Mouse (Mus musculus) olfactory bulb, adult 2 months (tissue): ENCODE results near the gene F930015N05Rik. TPM values are rescaled to one million over a fixed set of nuclear protein-coding genes. Genes with fewer than 3 reads are reported as not detected.

Source experiments
- H3K27ac ChIP-seq: fragments of 200-500 bp; 2 replicates; pipeline ENCODE4 v1.5.1; 2012; ENCODE audit warnings: low read depth, low read length; ENCODE audit not compliant: insufficient read depth
- H3K4me1 ChIP-seq: fragments of 200-500 bp; 2 replicates; pipeline ENCODE4 v1.6.1; 2012; ENCODE audit warnings: low read length; ENCODE audit not compliant: control insufficient read depth, insufficient read depth
- H3K4me3 ChIP-seq: fragments of 200-500 bp; 2 replicates; pipeline ENCODE4 v1.5.1; 2012; ENCODE audit warnings: mild to moderate bottlenecking, low read depth, low read length, moderate library complexity; ENCODE audit not compliant: insufficient read depth
- CTCF ChIP-seq: fragments of 200-500 bp; IDR thresholded peaks from 2 replicates; pipeline ENCODE4 v1.5.1; 2012; ENCODE audit warnings: low read depth, mild to moderate bottlenecking, low read length, moderate library complexity; ENCODE audit not compliant: insufficient read depth
- POLR2A ChIP-seq: fragments of 200-500 bp; IDR thresholded peaks from 2 replicates; pipeline ENCODE4 v1.6.1; 2012; ENCODE audit warnings: mild to moderate bottlenecking, low read depth, low read length, moderate library complexity; ENCODE audit not compliant: insufficient read depth
- WGBS: fragments of 180-500 bp; shearing (Covaris S2); methylation state at CpG from one replicate; pipeline ENCODE4 v1.1.7; 2018; 5-methylcytosine and 5-hydroxymethylcytosine counted together
- polyA plus RNA-seq: library from polyadenylated mRNA; stranded (reverse); fragments of >200 nt; gene quantifications from 2 replicates; pipeline ENCODE4 v1.2.4, GENCODE M21; 2012; ENCODE audit warnings: low replicate concordance; ENCODE audit not compliant: missing spikeins, insufficient read depth, insufficient read length

F930015N05Rik gene
- polyA plus RNA-seq, 1 experiment = not detected

GRCm38 (mm10) chr11:64442119-64442518 lies 5.7 kb upstream of the F930015N05Rik start:
- 26% methylated on average over 8 of the region's 8 CpGs for WGBS
- no peak overlapping the region for H3K4me3 ChIP-seq

GRCm38 (mm10) chr11:64438909-64439308 lies 2.5 kb upstream of the F930015N05Rik start:
- no peak overlapping the region for H3K4me3 ChIP-seq
- TF ChIP-seq CTCF = no peak
- TF ChIP-seq POLR2A = no peak
- WGBS = 45% methylated on average over 3 of the region's 3 CpGs
- no peak overlapping the region for H3K27ac ChIP-seq
- peaks cover 20% of the 10 kb centered on the region for H3K4me1 ChIP-seq

More at GRCm38 (mm10) chr11:64442119-64442518, 5.7 kb upstream of the F930015N05Rik start:
- 0 out of 2 replicates have a peak overlapping the region, but pooled peaks have one; percentile 8 for H3K27ac ChIP-seq
- no peaks in the 10 kb centered on the region for H3K4me1 ChIP-seq
- TF ChIP-seq CTCF = no peak
- no peak for TF ChIP-seq POLR2A

GRCm38 (mm10) chr11:64437721-64438120 lies 1.3 kb upstream of the F930015N05Rik start:
- Histone ChIP-seq H3K4me1 (peaks cover 20% of the 10 kb centered on the region), H3K4me3 (no peak overlapping the region), H3K27ac (no peak overlapping the region)
- TF ChIP-seq CTCF = no peak
- TF ChIP-seq POLR2A = no peak
- 90% methylated on average over 3 of the region's 3 CpGs for WGBS

- 0 out of 2 replicates have a peak overlapping the region, but pooled peaks have one; percentile 19 for H3K27ac ChIP-seq
- TF ChIP-seq CTCF = no peak
- TF ChIP-seq POLR2A = no peak
- WGBS = 44% methylated on average over 5 of the region's 5 CpGs
- peak overlapping the region; percentile 47; the same call in 1 of the 2 replicates for H3K4me3 ChIP-seq
- peaks cover 20% of the 10 kb centered on the region for H3K4me1 ChIP-seq
Observed at GRCm38 (mm10) chr11:64436791-64437298, 392 bp upstream of the F930015N05Rik start.

GRCm38 (mm10) chr11:64435546-64436411 lies 674 bp downstream of the F930015N05Rik start:
- peak overlapping the region; percentile 47 for H3K4me3 ChIP-seq
- TF ChIP-seq POLR2A (no peak), CTCF (no peak)
- peak overlapping the region; percentile 19; the same call in 1 of the 2 replicates for H3K27ac ChIP-seq
- WGBS = under 1% methylated on average over 81 of the region's 81 CpGs
- peaks cover 20% of the 10 kb centered on the region for H3K4me1 ChIP-seq

GRCm38 (mm10) chr11:64434611-64435545 lies 1.6 kb downstream of the F930015N05Rik start, which contains the start of gene Hs3st3a1:
Hs3st3a1 (plus strand) TSS chr11:64435332.
- 3% methylated on average over 35 of the region's 36 CpGs for WGBS
- TF ChIP-seq POLR2A (no peak), CTCF (no peak)
- Histone ChIP-seq H3K4me3 (peak within 1 kb of the TSS; percentile 47), H3K27ac (peak within 1 kb of the TSS; percentile 19; the same call in 1 of the 2 replicates), H3K4me1 (peaks cover 20% of the 10 kb centered on the region)

- 28% methylated on average over 1 of the region's 1 CpGs for whole genome bisulfite sequencing
- H3K4me1 ChIP-seq = no peaks in the 10 kb centered on the region
- H3K27ac ChIP-seq = no peak overlapping the region
- no peak overlapping the region for H3K4me3 ChIP-seq
- TF ChIP-seq POLR2A = no peak
- no peak for TF ChIP-seq CTCF
Observed at GRCm38 (mm10) chr11:64418969-64419368, 17.5 kb downstream of the F930015N05Rik start.

- Histone ChIP-seq H3K4me3 (no peak overlapping the region), H3K4me1 (peaks cover 7% of the 10 kb centered on the region), H3K27ac (no peak overlapping the region)
- no peak for TF ChIP-seq CTCF
- no peak for TF ChIP-seq POLR2A
- WGBS = 60% methylated on average over 6 of the region's 6 CpGs
Observed at GRCm38 (mm10) chr11:64400534-64401093, 35.8 kb downstream of the F930015N05Rik start.
